Mouse (Mus musculus) mouse embryonic stem cell (cell line): ENCODE data around the gene Trpc2.
"Not testable (repeated sequence)": the region's sequence is repeated elsewhere in the genome, so short reads cannot be mapped to it uniquely, and the experiment has no call there.

Source experiments
- in situ Hi-C, 2 experiments: fragments of 300-500 bp; cut with MboI; formaldehyde crosslinking; loops; 1 replicate in 1 of 2; 3 replicates in 1 of 2; pipeline ENCODE4 v1.14.3; 2019 to 2020; ENCODE audit warnings: low sequenced_read_pairs in 2 of 2, low pct_unique_long_range_greater_than_20kb in 1 of 2, mixed read lengths in 1 of 2; ENCODE audit not compliant: unreplicated experiment in 1 of 2

The Trpc2 gene

GRCm38 (mm10) chr7:102082816-102083215, at the start of gene Trpc2:
Gene Trpc2, plus strand, starts transcription at chr7:102083116.
- in situ Hi-C loops, result loop anchor here (25.0 kb wide), 1 partner anchor 421 kb away; the partner anchor contains the start of gene Clpb (in 2 of the 2)

DNA sequence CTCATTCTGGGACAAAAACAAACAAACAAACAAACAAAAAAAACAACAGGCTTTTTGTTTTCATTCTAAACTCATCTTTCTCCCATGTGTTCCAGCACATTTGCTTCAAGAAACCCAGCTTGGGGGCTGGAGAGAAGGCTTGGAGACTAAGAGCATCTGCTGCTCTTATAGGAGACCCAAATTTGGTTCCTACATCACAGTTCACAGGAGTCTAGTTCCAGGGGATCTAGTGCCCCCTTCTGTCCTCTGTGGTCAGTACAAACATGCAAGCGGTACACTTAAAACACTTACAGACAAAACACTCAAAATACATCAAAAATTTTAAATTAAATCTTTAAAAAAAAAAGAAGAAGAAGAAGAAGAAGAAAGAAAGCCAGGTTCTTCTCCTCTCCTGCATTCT, 48.0 kb upstream of the Trpc2 start:
- in situ Hi-C loops, result loop anchor here in 1 of 2 experiments (10.0 kb wide), 1 partner anchor 120 kb away; no protein-coding TSS in a partner anchor

GRCm38 (mm10) chr7:102035534-102035933, 47.4 kb upstream of the Trpc2 start:
- in situ Hi-C loops, result loop anchor here in 1 of 2 experiments (10.0 kb wide), 1 partner anchor 121 kb away; no protein-coding TSS in a partner anchor

- in situ Hi-C loops, result loop anchor here in 1 of 2 experiments (10.0 kb wide), 1 partner anchor 123 kb away; no protein-coding TSS in a partner anchor
Observed at GRCm38 (mm10) chr7:102037318-102037717, 45.6 kb upstream of the Trpc2 start.

GRCm38 (mm10) chr7:102042314-102042713, 40.6 kb upstream of the Trpc2 start:
- in situ Hi-C loops, result no loop called here

DNA sequence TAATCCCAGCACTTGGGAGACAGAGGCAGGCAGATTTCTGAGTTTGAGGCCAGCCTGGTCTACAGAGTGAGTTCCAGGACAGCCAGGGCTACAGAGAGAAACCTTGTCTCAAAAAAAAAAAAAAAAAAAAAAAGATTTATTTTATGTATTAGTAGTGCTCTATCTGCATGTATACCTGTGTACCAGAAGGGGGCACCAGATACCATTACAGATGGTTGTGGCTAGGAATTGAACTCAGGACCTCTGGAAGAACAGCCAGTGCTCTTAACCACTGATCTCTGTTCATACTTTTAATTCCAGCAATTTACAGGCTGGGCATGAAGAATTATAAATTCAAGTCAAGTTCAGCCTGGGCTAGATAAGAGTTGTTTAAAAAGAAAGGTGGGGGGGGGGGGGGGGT, 34.4 kb upstream of the Trpc2 start:
- in situ Hi-C loops, result not testable (repeated sequence)

- in situ Hi-C loops, result no loop called here
Observed at GRCm38 (mm10) chr7:102061353-102061752, 21.6 kb upstream of the Trpc2 start.

DNA sequence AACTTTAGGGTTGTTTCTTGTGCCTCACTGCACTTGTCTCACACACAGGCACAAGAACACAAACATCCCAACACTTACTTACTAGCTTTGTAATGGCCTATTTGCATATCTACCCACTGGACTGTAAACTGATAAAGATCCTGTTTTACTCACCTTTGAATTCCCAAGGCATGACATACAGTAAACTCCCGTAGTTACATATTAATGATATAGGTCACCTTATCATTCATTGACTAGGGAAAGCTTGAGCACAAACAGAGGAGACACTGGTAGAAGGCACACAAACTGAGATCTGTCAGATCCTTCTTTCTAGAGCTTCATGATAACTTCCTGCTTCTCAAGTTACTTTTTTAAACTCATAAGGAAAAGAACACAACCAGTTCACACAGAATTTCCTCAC, 20.7 kb upstream of the Trpc2 start:
- in situ Hi-C loops, result no loop called here

DNA sequence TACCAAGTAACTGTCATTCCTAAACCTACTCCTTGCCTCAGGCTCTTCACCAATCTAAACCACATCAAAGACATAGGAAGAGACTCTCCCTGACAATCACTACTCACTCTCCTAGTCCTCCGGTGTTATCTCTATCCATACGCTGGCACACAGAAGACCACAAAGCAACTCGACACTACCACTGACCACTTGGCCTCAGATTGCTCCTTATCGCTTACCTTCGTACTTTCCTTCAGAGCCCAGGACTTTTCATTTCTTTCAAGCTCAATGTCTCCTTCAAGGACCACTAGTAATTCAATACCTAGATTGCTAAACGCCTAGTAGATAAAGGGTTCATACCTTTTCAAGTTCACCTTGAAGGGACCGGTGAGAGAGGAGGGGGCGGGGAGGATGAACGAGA, 19.0 kb upstream of the Trpc2 start:
- in situ Hi-C loops, result no loop called here

- in situ Hi-C loops, result no loop called here
Observed at GRCm38 (mm10) chr7:102064655-102065045, 18.3 kb upstream of the Trpc2 start.

DNA sequence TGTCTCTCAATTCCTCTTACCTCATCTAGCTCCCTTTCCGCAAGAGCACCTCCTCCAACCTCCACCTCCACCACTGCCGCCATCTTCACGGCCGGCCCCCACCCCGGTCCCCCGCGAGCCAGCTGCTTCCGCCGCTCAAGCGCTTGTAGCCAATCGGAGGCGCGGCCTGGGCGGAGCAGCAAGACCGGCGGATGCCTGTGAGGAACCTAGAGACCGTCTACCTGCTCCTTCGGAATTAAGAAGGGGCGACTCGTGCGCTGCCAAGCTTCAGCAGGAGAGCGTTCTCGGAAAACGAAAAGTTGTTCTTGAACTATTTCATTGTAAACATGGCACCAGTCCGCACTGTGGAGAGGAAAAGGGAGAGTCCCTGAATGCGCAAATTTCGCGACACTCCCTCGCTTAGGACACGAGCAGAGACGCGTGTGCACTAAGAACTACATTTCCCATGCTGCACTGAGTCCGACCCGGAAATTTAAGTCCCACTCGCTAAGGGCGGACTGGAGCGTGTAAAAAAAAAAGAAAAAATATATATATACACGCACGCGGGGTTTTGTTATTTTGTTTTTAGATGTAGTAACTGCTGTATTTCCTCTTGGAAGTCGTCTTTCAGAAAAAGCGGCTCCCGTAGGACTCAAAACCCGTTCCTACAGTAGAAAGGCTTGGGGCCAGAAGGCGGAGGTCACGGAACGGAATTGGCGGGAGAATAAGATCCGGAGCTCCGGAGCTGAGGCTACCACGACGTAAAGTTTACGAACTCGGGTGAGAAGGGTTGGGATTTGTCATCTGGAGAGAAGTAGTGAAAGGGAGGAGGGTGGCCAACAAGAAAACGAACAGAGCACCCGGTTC, 17.6 kb upstream of the Trpc2 start, which contains the start of the genes Rnf121, Xndc1 and Xntrpc:
Gene Rnf121 (minus strand): TSS at position 424 of the 846 bp plus-strand sequence.
Gene Xndc1 (plus strand): TSS at position 466 of the 846 bp plus-strand sequence.
Gene Xntrpc (plus strand): TSS at position 668 of the 846 bp plus-strand sequence.
- in situ Hi-C loops, result no loop called here

DNA sequence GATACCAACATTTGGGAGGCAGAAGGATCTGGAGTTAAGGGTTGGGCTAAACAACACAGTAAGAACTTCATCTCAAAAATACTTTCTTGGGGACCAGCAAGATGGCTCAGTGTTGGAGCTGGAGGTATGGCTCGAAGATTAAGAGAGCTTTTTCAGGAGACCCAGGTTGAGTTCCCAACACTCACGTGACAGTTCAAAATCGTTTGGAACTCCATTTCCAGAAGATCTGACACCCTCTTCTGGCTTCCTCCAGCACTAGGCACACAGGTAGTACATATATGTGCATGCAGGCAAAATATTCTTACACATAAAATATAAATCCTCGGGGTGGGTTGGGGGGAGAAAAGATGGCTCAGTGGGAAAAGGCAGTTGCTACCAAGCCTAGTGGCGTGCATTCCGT, 16.6 kb upstream of the Trpc2 start:
- in situ Hi-C loops, result no loop called here

- in situ Hi-C loops, result loop anchor here (25.0 kb wide), 1 partner anchor 415 kb away; the partner anchor contains the start of gene Clpb (in 2 of the 2)
Observed at GRCm38 (mm10) chr7:102076714-102077296, 6.1 kb upstream of the Trpc2 start.

GRCm38 (mm10) chr7:102078517-102078916, 4.4 kb upstream of the Trpc2 start:
- in situ Hi-C loops, result loop anchor here (25.0 kb wide), 1 partner anchor 416 kb away; the partner anchor contains the start of gene Clpb (in 2 of the 2)

DNA sequence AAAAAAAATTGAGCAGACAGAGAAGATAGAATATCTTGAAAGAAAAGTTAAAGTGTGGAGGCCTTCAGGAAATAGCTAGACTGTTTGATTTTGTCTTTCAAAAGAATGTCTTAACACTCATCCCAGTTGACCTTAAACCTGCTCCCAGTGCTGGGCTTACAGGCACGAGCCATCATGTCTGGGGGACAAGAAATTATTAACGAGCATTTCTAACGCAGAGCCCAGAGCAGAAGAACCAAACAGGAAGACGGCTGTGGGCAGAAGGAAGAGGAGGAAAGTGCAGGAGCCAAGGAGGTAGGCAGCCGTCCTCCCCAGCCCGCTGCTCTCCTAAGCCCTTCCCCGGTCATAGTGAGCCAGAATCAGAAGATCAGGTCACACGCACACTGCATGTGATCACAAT, 2.6 kb upstream of the Trpc2 start:
- in situ Hi-C loops, result loop anchor here (25.0 kb wide), 1 partner anchor 418 kb away; the partner anchor contains the start of gene Clpb (in 2 of the 2)

DNA sequence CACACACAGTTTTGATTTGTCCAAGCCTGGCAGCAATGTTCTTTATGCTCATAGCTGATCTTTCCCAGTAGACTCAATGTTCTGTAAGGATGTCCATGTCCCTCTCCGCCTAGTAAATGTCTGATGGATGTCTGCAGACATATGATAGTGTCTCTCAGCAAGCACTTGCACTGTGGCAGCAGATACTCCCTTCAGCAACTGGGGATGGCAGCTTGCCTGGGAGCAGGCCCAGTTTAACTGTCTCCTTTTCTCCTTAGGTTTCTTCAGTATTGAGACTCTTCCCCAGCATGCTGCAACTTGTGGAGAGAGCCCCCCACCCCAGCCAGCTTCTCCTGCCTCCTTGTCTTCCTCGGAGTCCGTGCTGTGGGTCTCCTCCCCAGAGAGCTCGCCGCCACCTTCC, 1.1 kb upstream of the Trpc2 start:
- in situ Hi-C loops, result loop anchor here (25.0 kb wide), 1 partner anchor 419 kb away; the partner anchor contains the start of gene Clpb (in 2 of the 2)

DNA sequence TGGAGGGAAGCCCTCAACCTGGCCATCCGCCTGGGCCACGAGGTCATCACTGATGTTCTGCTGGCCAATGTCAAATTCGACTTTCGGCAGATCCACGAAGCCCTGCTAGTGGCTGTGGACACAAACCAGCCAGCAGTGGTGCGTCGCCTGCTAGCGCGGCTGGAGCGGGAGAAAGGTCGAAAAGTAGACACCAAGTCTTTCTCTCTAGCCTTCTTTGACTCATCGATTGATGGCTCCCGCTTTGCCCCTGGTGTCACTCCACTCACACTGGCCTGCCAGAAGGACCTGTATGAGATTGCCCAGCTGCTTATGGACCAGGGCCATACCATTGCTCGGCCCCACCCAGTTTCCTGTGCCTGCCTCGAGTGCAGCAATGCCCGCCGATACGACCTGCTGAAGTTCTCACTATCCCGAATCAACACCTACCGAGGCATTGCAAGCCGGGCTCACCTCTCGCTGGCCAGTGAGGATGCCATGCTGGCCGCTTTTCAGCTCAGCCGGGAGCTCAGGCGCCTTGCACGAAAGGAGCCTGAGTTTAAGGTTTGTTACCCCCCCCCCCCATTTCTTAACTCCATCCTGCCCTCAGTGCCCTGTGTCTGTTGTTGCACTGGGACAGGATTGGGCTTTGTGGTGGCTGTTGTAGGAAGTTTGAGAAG, 1.3 kb downstream of the Trpc2 start:
- in situ Hi-C loops, result loop anchor here (25.0 kb wide), 1 partner anchor 422 kb away; the partner anchor contains the start of gene Clpb (in 2 of the 2)

DNA sequence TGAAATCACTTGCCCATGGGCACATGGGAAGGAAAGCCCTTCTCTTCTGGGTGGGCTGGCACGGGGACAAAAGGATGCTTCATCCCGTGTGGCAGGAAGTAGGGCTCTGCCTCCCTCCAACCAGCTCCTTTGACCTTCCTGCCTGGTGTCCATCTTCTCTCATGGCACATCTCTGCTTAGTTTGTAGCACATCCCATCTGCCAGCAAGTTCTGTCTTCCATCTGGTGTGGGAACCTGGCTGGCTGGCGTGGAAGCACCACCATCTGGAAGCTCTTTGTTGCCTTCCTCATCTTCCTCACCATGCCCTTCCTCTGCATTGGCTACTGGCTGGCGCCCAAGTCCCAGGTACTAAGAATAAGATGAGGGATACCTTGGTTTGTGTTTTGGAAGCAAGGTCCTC, 4.4 kb downstream of the Trpc2 start:
- in situ Hi-C loops, result loop anchor here (25.0 kb wide), 1 partner anchor 425 kb away; the partner anchor contains the start of gene Clpb (in 2 of the 2)
